Mouse (Mus musculus) frontal cortex, postnatal 10 days (tissue): ENCODE data around the gene Slc6a9.
A peak's percentile ranks its signal among the peaks of the same experiment; 100 is the strongest.

Source experiments
- DNase-seq, 2 experiments: peaks; one replicate each; pipeline ENCODE4 v3.0.0; 2022; ENCODE audit warnings: low spot score in 2 of 2, mixed read lengths in 1 of 2

Gene Slc6a9

GRCm38 (mm10) chr4:117840821-117841220, 6.5 kb downstream of the Slc6a9 start:
- DNase-seq = no peak

DNA sequence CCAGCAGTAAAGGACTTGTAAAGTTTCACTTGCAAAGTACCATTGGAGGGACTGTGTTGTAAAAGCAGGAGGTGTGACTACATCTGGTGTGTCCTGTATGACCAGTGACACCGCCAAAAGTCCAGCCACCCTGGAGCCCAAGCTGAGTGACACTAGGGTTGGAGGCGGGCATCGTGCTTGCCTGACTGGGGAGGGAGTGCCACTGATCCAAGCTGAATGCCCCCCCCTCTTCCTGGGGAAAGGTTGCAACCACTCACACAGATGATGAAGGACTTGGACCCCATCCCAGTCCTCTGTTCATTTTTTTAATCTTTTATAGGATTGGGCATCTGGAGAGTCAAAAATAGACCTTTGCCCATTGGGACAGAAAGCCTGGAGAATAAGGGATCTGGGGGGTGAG, 7.3 kb downstream of the Slc6a9 start:
- DNase-seq = no peak

DNA sequence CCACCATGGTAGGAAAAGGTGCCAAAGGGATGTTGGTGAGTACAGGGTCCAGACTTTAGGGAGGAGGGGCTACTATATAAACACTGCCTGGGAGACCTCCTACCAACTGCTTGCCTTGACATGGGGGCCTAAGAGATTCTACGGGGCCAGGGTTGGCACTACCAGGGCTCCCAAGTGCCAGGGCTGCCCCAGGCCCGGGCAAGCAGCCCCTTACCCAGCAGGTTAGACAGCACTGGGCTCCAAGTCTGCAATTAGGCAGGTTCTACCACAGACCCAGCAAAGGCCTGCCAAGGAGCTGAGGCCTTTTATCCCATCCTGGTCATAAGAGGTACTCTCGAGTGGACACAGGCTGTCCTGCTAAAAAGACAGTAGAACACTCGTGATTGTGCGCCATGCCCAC, 8.8 kb downstream of the Slc6a9 start:
- no peak for DNase-seq

DNA sequence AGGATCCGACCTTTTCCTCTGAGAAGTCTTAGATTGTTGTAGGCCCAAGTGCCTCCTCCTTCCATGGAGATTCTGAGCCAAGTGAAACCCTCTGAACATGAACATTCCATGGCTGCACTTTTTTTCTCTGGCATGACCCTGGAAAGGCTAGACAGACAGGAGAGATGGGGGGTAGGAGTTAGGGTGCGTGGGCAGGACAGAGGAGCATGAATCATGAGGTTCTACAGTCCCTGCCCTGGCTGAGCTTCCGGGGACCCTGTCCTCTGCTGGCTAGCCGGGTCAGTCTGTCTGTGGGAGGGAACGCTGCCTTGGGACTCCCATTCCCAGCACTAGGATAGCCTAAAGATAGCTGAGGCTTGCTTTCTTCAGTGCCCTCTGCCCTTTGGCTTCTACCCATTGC, 10.2 kb downstream of the Slc6a9 start:
- DNase-seq = no peak

- no peak for DNase-seq
These were observed 11.0 kb downstream of the Slc6a9 start for GRCm38 (mm10) chr4:117845316-117845715.

DNA sequence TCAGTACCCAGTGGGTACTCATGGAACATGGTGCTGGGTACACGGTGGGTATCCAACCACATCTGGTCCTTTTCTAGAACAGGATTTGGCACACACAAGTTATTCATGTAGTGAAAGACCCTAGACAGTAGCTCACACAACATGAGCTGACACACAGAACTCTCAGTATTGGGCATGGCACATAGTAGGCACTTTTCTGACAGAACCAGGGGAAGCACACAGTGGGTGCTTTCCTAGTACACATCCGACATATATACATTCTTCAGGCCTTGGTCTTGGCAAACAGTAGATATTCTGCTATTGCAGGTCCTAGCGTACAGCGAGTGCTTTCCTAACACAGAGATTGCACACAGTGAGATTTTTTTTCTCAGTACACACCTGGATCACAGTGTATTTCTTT, 12.0 kb downstream of the Slc6a9 start:
- DNase-seq = no peak

DNA sequence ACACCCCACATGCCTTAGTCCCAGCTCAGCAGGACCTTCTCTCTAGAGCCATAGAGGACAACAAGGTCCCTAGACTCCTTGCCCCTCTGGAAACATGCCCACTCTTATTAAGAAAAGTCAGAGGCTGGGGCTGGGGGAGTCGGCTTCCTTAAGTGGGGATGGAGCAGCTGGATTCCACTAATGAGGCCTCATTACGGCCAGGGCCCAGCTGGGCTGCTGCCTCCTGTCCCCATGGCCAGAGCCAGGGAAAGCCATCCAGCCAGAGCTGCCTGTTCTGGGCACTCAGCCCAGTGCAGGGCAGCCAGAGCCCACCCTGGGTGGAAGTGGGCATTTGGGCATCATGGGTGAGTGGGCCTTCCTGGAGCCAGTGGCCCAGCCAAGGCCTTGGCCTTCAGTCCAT, 12.7 kb downstream of the Slc6a9 start:
- DNase-seq = peak in 1 of 2 experiments; percentile 61

- no peak for DNase-seq
These were observed 14.8 kb downstream of the Slc6a9 start for GRCm38 (mm10) chr4:117849063-117849462.

DNA sequence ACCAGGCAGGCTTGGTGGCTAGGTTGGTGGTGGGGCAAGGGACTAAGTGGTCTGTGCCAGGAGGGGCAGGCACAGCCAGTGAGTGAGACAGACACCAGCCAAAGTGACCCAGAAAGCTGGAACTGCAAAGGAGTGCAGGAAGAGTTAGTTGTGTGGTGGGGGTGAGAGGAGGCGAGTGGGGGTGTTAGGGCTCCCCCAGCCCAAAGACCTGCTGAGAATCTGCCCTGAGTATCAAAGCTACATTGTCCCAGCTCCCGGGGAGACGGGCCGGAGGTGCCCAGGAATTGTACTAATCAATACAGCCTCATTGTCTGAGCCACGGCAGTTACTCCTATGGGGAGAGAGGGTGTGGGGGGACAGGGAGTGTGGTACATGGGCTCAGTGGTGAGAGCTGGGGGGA, 15.2 kb downstream of the Slc6a9 start:
- DNase-seq = no peak

DNA sequence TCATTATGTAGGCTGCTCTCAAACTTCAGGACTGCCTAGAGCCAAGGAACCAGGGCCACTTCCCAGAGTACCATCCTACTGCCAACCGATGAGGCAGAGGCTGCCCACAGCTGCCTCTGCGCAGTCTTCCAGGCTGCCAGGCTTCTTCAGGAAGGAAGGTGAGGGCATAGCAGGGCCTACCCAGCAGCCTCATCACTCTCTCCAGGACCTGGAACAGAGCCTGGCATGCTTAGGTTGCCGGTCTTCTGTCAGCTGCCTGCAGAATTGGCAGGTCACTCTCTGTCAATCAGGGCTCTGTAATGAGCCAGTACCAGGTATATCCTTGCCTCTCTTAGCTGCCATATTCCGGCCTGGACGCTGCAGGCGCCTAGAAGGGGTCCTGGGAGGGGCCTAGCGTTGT, 15.9 kb downstream of the Slc6a9 start:
- DNase-seq = no peak

DNA sequence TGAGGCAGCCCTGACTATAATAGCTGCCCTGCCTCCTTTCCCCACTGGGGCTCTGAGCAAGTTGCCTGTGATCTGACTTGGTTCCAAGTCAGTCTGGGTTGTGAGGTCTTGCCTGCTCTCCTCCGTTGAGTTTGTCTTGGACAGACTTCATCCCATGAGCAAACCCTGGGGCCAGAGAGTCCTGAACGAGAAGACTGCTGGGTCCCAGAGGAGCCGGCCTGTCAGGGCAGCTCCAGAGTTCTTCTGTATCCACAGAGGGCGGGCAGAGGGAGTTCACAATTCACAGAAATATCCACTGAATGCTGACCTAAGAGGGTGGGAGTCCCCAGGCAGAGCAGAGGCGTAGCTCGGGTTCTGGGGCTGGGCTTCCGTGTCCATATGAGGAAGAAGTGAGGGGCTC, 16.6 kb downstream of the Slc6a9 start:
- no peak for DNase-seq

DNA sequence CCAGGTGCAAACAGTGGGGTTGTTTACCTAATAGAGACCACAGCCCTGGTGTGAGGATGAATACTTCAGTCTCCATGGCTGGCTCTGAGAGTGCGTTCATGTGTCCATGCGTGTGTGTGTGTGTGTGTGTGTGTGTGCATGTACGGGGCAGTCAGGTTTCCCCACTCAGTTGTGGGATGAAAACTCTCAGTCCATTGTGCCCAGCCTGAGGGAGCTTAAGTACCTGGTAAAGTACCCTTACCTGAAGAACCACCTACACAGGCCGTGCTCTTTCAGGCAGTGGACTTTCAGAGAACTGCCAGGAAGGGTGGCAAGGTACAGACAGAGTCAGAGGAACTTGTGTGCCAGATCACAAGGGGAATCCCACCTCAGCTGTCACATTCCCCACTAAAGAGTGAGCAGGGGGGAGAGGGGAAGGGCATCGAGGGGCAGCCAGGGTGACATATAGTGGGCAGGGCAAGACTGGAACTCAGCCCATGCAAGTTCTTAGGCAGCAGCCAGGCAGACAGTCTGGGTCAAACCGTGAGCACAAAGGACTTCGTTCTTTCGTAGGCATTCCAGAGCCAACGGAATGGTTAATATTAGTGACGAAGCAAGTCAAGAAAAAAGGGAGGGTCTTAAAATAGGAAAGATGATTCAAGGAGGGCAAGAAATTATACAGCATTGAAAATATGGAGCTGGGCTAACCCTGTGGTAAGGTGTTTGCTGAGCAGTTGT, 18.0 kb downstream of the Slc6a9 start:
- no peak for DNase-seq

DNA sequence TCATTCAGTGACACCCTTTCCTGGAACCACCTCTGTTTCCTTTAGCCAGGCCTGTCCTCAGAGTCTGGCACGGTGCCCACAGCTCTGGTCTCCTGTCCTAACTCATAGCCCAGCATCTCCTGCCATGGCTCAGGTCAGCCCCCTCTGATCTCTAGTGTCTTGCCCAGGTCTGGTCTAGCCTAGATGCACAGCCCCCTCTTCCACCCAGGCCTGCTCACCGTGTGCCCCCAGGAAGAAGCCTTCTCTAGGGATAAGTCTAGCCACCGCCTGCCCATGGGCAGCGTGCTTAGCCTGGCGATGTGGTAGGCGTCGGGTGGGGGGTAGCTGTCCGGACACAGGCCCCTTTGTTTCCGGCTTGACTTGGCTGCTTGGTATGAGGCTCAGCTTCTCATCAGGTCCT, 20.8 kb downstream of the Slc6a9 start:
- peak in 1 of 2 experiments; percentile 48 for DNase-seq

- no peak for DNase-seq
These were observed 24.5 kb downstream of the Slc6a9 start for GRCm38 (mm10) chr4:117858794-117859193.

- DNase-seq = no peak
These were observed 26.3 kb downstream of the Slc6a9 start for GRCm38 (mm10) chr4:117860570-117860969.

- DNase-seq = peak; percentile 58 to 73
These were observed 28.5 kb downstream of the Slc6a9 start for GRCm38 (mm10) chr4:117862823-117863222.

DNA sequence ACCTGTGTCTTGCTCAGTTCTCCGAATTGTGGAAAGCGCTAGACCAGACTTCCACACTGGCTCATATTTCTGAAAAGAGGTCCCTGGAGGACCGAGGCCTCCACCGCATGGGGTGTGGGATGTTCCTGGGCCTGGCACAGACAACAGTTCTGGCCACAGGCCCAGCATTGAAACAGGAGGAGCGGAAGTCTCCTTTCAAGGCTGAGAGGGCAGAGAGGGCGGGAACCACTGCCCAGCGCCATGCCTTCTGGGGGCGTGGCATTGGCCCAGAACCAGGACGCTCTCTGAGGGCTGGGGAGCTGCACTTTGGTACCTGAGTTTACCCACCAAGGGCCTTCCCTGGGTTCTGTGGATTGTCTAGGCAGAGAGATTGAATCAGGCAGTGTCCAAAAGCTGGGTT, 31.8 kb downstream of the Slc6a9 start:
- no peak for DNase-seq

- no peak for DNase-seq
These were observed 32.7 kb downstream of the Slc6a9 start for GRCm38 (mm10) chr4:117867000-117867399.

GRCm38 (mm10) chr4:117867823-117868222, 33.5 kb downstream of the Slc6a9 start:
- no peak for DNase-seq

DNA sequence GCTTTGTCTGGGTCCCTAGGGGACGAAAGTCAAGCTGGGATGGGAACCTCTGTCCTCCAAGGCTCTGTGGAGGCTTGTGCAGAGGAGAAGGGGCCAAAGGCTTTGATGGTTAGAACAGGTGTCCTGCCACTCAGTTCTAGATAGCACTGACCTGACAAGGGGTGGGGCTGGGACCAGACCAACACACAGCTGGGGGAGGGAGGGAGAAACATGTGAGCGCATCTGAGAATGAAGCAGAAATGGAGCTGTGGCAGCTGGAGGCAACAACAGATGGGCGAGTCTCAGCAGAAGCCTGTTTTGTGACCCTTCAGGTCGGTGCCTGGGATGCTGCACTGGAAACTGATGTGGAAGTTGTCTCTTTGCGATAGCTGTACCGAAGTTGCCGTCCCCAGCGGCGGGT, 35.0 kb downstream of the Slc6a9 start:
- no peak for DNase-seq

DNA sequence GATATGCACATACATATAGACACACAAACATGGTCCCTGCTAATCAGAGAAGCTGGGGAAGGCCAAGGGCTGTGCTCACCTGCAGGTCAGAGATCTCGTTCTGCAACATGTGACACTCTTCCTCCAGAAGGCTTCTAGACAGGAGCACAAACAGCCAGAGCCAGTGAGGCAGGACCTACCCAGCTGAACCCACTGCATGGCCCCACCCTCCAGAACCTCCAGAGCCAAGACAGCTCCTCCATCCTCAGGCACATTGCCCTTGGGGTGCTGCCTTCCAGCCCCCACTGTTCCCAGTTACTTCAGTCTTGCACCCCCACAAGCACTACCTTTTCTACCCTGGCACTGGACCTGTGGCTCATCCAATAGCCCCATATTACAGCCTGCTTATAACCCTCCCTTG, 36.1 kb downstream of the Slc6a9 start:
- DNase-seq = no peak

DNA sequence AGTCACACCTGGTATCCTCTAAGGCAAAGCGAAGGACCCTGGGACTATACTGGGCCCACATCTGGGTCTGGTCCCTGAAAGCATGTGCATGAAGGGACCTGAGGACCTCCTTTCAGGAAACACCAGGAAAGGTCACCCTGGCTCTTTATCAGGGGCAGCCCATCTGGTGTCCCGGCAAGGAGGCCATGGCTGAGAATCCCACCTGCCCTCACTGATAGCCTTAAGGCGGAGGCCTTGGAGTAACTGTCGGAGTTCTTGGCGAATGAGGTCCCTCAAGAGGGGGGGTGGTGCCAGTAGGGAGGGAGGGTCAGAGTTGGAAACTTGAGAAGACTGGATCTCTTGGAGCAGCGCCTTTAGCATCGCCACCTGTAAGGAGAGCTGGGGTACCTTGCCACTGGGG, 37.5 kb downstream of the Slc6a9 start:
- no peak for DNase-seq

DNA sequence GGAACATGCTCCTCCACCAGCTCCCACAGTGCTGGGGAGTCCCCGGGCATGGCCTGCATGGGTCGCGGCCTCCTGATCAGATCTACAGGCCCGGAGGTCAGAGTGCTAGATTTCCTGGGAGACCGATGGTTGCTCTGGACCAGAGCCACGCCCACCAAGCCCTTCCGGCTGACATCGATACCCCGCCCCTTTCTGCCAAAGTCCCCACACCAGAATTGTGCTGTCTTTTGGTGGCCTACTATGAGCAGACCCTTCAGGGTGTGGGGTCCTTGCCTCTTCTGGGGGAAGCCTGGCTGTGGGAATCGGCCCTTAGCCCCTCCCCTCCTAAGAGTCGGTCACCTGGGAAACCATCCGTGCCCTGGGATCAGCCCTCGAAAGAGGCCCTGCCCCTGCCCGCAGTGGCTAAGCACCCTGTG, 38.2 kb downstream of the Slc6a9 start, which contains the start of gene Ccdc24:
TSS of gene Ccdc24 (minus strand) at position 87 of the 416 bp plus-strand sequence.
- no peak for DNase-seq

- no peak for DNase-seq
These were observed 39.3 kb downstream of the Slc6a9 start for GRCm38 (mm10) chr4:117873615-117874014.
